In the genomic region with DNA sequence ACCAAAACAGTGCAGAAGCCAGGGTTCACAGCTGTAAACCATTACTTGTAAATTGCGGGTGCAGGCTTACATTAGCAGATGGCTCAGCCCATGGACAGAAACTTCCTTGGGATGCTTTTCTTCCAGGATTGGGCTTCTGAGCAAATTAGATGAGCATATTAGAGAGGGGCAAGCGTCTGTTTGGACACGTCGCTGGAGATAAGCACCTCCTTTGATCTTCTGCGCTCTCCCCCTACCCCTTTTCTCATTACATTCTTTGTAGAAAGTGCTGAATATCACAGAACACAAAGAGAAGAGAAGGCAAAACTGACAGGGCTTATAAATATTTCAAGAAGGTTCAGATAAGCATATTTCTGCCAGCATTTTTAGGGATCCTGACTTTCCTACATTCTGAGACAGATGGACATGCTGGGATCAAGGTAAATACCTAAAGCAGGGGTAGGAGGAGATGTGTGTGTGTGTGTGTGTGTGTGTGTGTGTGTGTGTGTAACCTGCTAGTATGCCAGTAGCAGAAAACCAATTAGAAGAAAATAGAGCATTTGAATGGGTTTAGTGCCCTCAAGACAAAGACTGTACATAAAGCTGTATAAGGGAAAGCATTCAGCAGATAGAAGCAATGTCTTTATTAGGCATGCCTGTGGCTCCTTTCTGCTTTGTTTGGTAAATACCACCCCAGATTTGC, we compare ENCODE assay signal across 19 mouse cellular contexts.
DNase-seq lines count a peak whose midpoint lies in the region; ATAC-seq lines count a peak whose summit lies in the region.
"Had no signal": no experiment of that assay in that cellular context is flagged by ENCODE, and none has a peak within 500 bp of the region (broad histone marks: within the 10 kb centered on the region; RNA-seq: fewer than 3 reads in every experiment).

No protein-coding gene starts in this region.

- WGBS in hindbrain, embryonic 15.5 days: 52% methylated on average over 5 of the region's 5 CpGs
- 46% methylated on average over 5 of the region's 5 CpGs for WGBS in hindbrain, embryonic 12.5 days
- 28% methylated on average over 5 of the region's 5 CpGs for WGBS in forebrain, embryonic 15.5 days
- 22% methylated on average over 5 of the region's 5 CpGs for WGBS in midbrain, embryonic 15.5 days

- H3K9me3 ChIP-seq in hindbrain, embryonic 15.5 days: no peaks in the 10 kb centered on the region
- H3K9me3 ChIP-seq in hindbrain, embryonic 12.5 days (replicated peaks): no peaks in the 10 kb centered on the region
- no peaks in the 10 kb centered on the region for H3K9me3 ChIP-seq in forebrain, embryonic 15.5 days
- H3K9me3 ChIP-seq in midbrain, embryonic 15.5 days: no peaks in the 10 kb centered on the region
- H3K9me3 ChIP-seq: G1E; liver, embryonic 15.5 days; megakaryocyte, embryonic 14.5 days had no signal

- H3K27ac ChIP-seq in hindbrain, embryonic 15.5 days (replicated peaks): no peak overlapping the region
- no peak overlapping the region for H3K27ac ChIP-seq in hindbrain, embryonic 12.5 days
- 0 out of 2 replicates have a peak overlapping the region, but pooled peaks have one; percentile 7 for H3K27ac ChIP-seq in forebrain, embryonic 15.5 days (replicated peaks)
- peak overlapping the region; percentile 62 for H3K27ac ChIP-seq in midbrain, embryonic 15.5 days
- H3K27ac ChIP-seq: liver, embryonic 15.5 days had no signal

- H3K36me3 ChIP-seq in hindbrain, embryonic 15.5 days: no peaks in the 10 kb centered on the region
- no peaks in the 10 kb centered on the region for H3K36me3 ChIP-seq in hindbrain, embryonic 12.5 days
- no peaks in the 10 kb centered on the region for H3K36me3 ChIP-seq in forebrain, embryonic 15.5 days
- no peaks in the 10 kb centered on the region for H3K36me3 ChIP-seq in midbrain, embryonic 15.5 days (replicated peaks)
- H3K36me3 ChIP-seq: G1E; liver, embryonic 15.5 days had no signal

- no peak overlapping the region for H3K4me3 ChIP-seq in hindbrain, embryonic 15.5 days
- H3K4me3 ChIP-seq in hindbrain, embryonic 12.5 days: no peak overlapping the region
- H3K4me3 ChIP-seq in forebrain, embryonic 15.5 days: no peak overlapping the region
- H3K4me3 ChIP-seq in midbrain, embryonic 15.5 days: no peak overlapping the region
- H3K4me3 ChIP-seq: liver, embryonic 15.5 days; megakaryocyte, embryonic 14.5 days had no signal

- DNase-seq in cerebellum, postnatal 10 days: peak; percentile 19 to 34
- DNase-seq in cerebellum, adult 11 months: no peak
- no peak for DNase-seq in yolk sac, embryonic 10.5 days (ENCODE audit: low spot score)
- no peak for DNase-seq in frontal cortex, adult 2 months (ENCODE audit: extremely low spot score in 1 of 2, low spot score in 1 of 2)
- DNase-seq: cerebellum, postnatal 25 days; gastrocnemius, postnatal 10 days; kidney, adult 2 months; kidney, postnatal 36 days; layer of hippocampus, adult 9-11 months; lung, postnatal 10 days; thymus, postnatal 4 days had no signal

- H3K4me2 ChIP-seq in hindbrain, embryonic 15.5 days: no peak overlapping the region
- no peak overlapping the region for H3K4me2 ChIP-seq in hindbrain, embryonic 12.5 days (replicated peaks)
- H3K4me2 ChIP-seq in forebrain, embryonic 15.5 days (replicated peaks): no peak overlapping the region
- no peak overlapping the region for H3K4me2 ChIP-seq in midbrain, embryonic 15.5 days
- H3K4me2 ChIP-seq: liver, embryonic 15.5 days had no signal

- no peaks in the 10 kb centered on the region for H3K4me1 ChIP-seq in hindbrain, embryonic 15.5 days (replicated peaks)
- 0 out of 2 replicates have a peak, but pooled peaks cover 5% of the 10 kb centered on the region for H3K4me1 ChIP-seq in hindbrain, embryonic 12.5 days
- peaks cover 5% of the 10 kb centered on the region; the same call in 1 of the 2 replicates for H3K4me1 ChIP-seq in forebrain, embryonic 15.5 days
- H3K4me1 ChIP-seq in midbrain, embryonic 15.5 days: peaks cover 14% of the 10 kb centered on the region
- H3K4me1 ChIP-seq: liver, embryonic 15.5 days; megakaryocyte, embryonic 14.5 days had no signal

- 0 out of 2 replicates have a peak, but pooled peaks have one; percentile 23 for ATAC-seq in hindbrain, embryonic 15.5 days (ENCODE audit: low FRiP score, low read depth)
- ATAC-seq in hindbrain, embryonic 12.5 days (ENCODE audit: low FRiP score): no peak
- peak; percentile 55 for ATAC-seq in forebrain, embryonic 15.5 days (replicated peaks)
- peak; percentile 87 for ATAC-seq in midbrain, embryonic 15.5 days (replicated peaks)
- ATAC-seq: CD4-positive, CD25-positive, alpha-beta regulatory T cell, adult 4 months had no signal

- H3K9ac ChIP-seq in hindbrain, embryonic 15.5 days: no peak overlapping the region
- H3K9ac ChIP-seq in hindbrain, embryonic 12.5 days: no peak overlapping the region
- H3K9ac ChIP-seq in forebrain, embryonic 15.5 days (replicated peaks): no peak overlapping the region
- H3K9ac ChIP-seq in midbrain, embryonic 15.5 days: no peak overlapping the region
- H3K9ac ChIP-seq: liver, embryonic 15.5 days had no signal

- no peaks in the 10 kb centered on the region for H3K27me3 ChIP-seq in hindbrain, embryonic 15.5 days
- no peaks in the 10 kb centered on the region for H3K27me3 ChIP-seq in hindbrain, embryonic 12.5 days
- H3K27me3 ChIP-seq in forebrain, embryonic 15.5 days: no peaks in the 10 kb centered on the region
- no peaks in the 10 kb centered on the region for H3K27me3 ChIP-seq in midbrain, embryonic 15.5 days (replicated peaks)
- H3K27me3 ChIP-seq: liver, embryonic 15.5 days; megakaryocyte, embryonic 14.5 days had no signal

Comparison
In these comparisons a context has a peak if more than half of its experiments do, and no peak if none do; other contexts are left out.
1. DNase-seq: peak in cerebellum, postnatal 10 days (2 of 2); none in cerebellum, adult 11 months (single experiment), yolk sac, embryonic 10.5 days (single experiment) and frontal cortex, adult 2 months (0 of 2).
2. H3K27ac ChIP-seq: peak in forebrain, embryonic 15.5 days (single experiment) and midbrain, embryonic 15.5 days (single experiment); none in hindbrain, embryonic 15.5 days (single experiment) and hindbrain, embryonic 12.5 days (single experiment).